Mouse (Mus musculus) CH12.LX (cell line): ENCODE results near the gene L3mbtl1. TPM values are rescaled to one million over a fixed set of nuclear protein-coding genes. Genes with fewer than 3 reads are reported as not detected.

Source experiments
- DNase-seq: peaks from one replicate; pipeline ENCODE4 v3.0.0-alpha.2; 2013; ENCODE audit errors: extremely low read depth
- H3K27ac ChIP-seq: 2 replicates; pipeline ENCODE4 v1.5.1; 2012; ENCODE audit warnings: low read depth, mild to moderate bottlenecking, control low read depth, moderate library complexity; ENCODE audit not compliant: insufficient read depth
- H3K27me3 ChIP-seq: replicated peaks from 2 replicates; pipeline ENCODE3; 2012; ENCODE audit warnings: inconsistent platforms
- H3K36me3 ChIP-seq, 2 experiments: replicated peaks in 1 of 2; 2 replicates each; pipeline versions ENCODE3 to v1.6.1; 2012; ENCODE audit warnings: inconsistent platforms in 1 of 2, low read length in 1 of 2, mild to moderate bottlenecking in 1 of 2, mixed read lengths in 1 of 2, moderate library complexity in 1 of 2; ENCODE audit not compliant: control insufficient read depth in 1 of 2, insufficient read depth in 1 of 2
- H3K4me1 ChIP-seq, 2 experiments: 2 replicates each; pipeline ENCODE4 v1.6.1; 2012; ENCODE audit warnings: inconsistent platforms in 1 of 2, moderate library complexity in 1 of 2; ENCODE audit not compliant: insufficient read depth in 2 of 2, control insufficient read depth in 1 of 2
- H3K4me2 ChIP-seq: 2 replicates; pipeline ENCODE4 v1.6.1; 2012; ENCODE audit warnings: low read depth, mild to moderate bottlenecking, control low read depth; ENCODE audit not compliant: poor library complexity, insufficient read depth, severe bottlenecking
- H3K4me3 ChIP-seq, 3 experiments: fragments of 150-350 bp in 1 of 3; sonication (generic) in 1 of 3; replicated peaks in 1 of 3; 2 replicates each; pipeline versions ENCODE3 to v1.5.1; 2011 to 2012; ENCODE audit warnings: low read depth in 2 of 3, low read length in 2 of 3, mild to moderate bottlenecking in 2 of 3, moderate library complexity in 2 of 3, control low read depth in 1 of 3, improper control_type of control experiment in 1 of 3, inconsistent platforms in 1 of 3, mixed read lengths in 1 of 3; ENCODE audit not compliant: poor library complexity in 1 of 3
- H3K79me2 ChIP-seq: replicated peaks from 2 replicates; pipeline ENCODE4 v1.6.1; 2012; ENCODE audit warnings: mild to moderate bottlenecking, moderate library complexity; ENCODE audit not compliant: control insufficient read depth, poor library complexity, insufficient read depth, severe bottlenecking; ENCODE audit errors: extremely low read depth
- H3K9ac ChIP-seq: 2 replicates; pipeline ENCODE4 v1.6.1; 2012; ENCODE audit warnings: low read depth, mild to moderate bottlenecking, control low read depth, moderate library complexity; ENCODE audit not compliant: insufficient read depth
- H3K9me3 ChIP-seq: replicated peaks from 2 replicates; pipeline ENCODE3; 2012; ENCODE audit warnings: low read length, inconsistent platforms, mixed read lengths
- BHLHE40 ChIP-seq: IDR thresholded peaks from 2 replicates; pipeline ENCODE4 v1.6.1; 2011; ENCODE audit warnings: mild to moderate bottlenecking, low read depth, low read length, improper control_type of control experiment
- CTCF ChIP-seq, 2 experiments: IDR thresholded peaks in 1 of 2; conservative IDR thresholded peaks in 1 of 2; 2 replicates each; pipeline ENCODE4 v1.5.1; 2011 to 2012; ENCODE audit warnings: low read depth in 2 of 2, low read length in 2 of 2, improper control_type of control experiment in 1 of 2, inconsistent platforms in 1 of 2, mild to moderate bottlenecking in 1 of 2, moderate library complexity in 1 of 2
- GABPA ChIP-seq: IDR thresholded peaks from 2 replicates; pipeline ENCODE4 v1.6.1; 2012; ENCODE audit warnings: low read depth, low read length, improper control_type of control experiment, inconsistent platforms; ENCODE audit not compliant: insufficient replicate concordance
- IRF4 ChIP-seq: IDR thresholded peaks from 2 replicates; pipeline ENCODE4 v1.6.1; 2014; ENCODE audit warnings: low read depth, mild to moderate bottlenecking, inconsistent platforms, low read length, improper control_type of control experiment
- JUN ChIP-seq: IDR thresholded peaks from 2 replicates; pipeline ENCODE4 v1.6.1; 2011; ENCODE audit warnings: low read depth, mild to moderate bottlenecking, low read length, improper control_type of control experiment, moderate library complexity; ENCODE audit not compliant: insufficient read depth
- KAT2A ChIP-seq: IDR thresholded peaks from 2 replicates; pipeline ENCODE4 v1.6.1; 2012; ENCODE audit warnings: low read length, improper control_type of control experiment, inconsistent platforms; ENCODE audit not compliant: insufficient replicate concordance
- MAX ChIP-seq: IDR thresholded peaks from 2 replicates; pipeline ENCODE4 v1.6.1; 2011; ENCODE audit warnings: low read length, improper control_type of control experiment
- MAZ ChIP-seq: IDR thresholded peaks from 2 replicates; pipeline ENCODE4 v1.6.1; 2012; ENCODE audit warnings: low read depth, mild to moderate bottlenecking, inconsistent platforms, low read length, improper control_type of control experiment, moderate library complexity
- MEF2A ChIP-seq: IDR thresholded peaks from 2 replicates; pipeline ENCODE4 v1.6.1; 2014; ENCODE audit warnings: low read depth, mild to moderate bottlenecking, inconsistent platforms, low read length, improper control_type of control experiment, borderline replicate concordance
- NELFE ChIP-seq: IDR thresholded peaks from 2 replicates; pipeline ENCODE4 v1.6.1; 2011; ENCODE audit warnings: low read depth, low read length, improper control_type of control experiment
- POLR2A ChIP-seq: IDR thresholded peaks from 2 replicates; pipeline ENCODE4 v1.6.1; 2011; ENCODE audit warnings: low read depth, mild to moderate bottlenecking, improper control_type of control experiment, low read length
- SMC3 ChIP-seq: IDR thresholded peaks from 2 replicates; pipeline ENCODE4 v1.6.1; 2011; ENCODE audit warnings: low read depth, low read length, improper control_type of control experiment
- TCF12 ChIP-seq: IDR thresholded peaks from 2 replicates; pipeline ENCODE4 v1.6.1; 2014; ENCODE audit warnings: low read depth, mild to moderate bottlenecking, inconsistent platforms, low read length, improper control_type of control experiment
- UBTF ChIP-seq: IDR thresholded peaks from 2 replicates; pipeline ENCODE4 v1.6.1; 2012; ENCODE audit warnings: low read depth, mild to moderate bottlenecking, inconsistent platforms, low read length, improper control_type of control experiment, moderate library complexity
- ZC3H11A ChIP-seq: IDR thresholded peaks from 2 replicates; pipeline ENCODE4 v1.6.1; 2012; ENCODE audit warnings: low read depth, mild to moderate bottlenecking, inconsistent platforms, low read length, improper control_type of control experiment
- dilution Hi-C: fragments of 300-500 bp; cut with MboI; formaldehyde crosslinking; loops from 2 replicates; pipeline ENCODE4 v1.14.3; 2020; ENCODE audit warnings: low sequenced_read_pairs; ENCODE audit not compliant: extremely low pct_unique_long_range_greater_than_20kb, extremely low pct_ligation_motif_present
- in situ Hi-C: fragments of 300-500 bp; cut with MboI; formaldehyde crosslinking; loops from 3 replicates; pipeline ENCODE4 v1.14.3; 2019; ENCODE audit warnings: low sequenced_read_pairs, low pct_ligation_motif_present, low pct_unique_long_range_greater_than_20kb, mixed read lengths
- polyA plus RNA-seq: library from polyadenylated mRNA; unstranded; fragments of >175 nt; gene quantifications from 2 replicates; pipeline ENCODE4 v1.2.1, GENCODE M21; 2012; ENCODE audit warnings: low read depth; ENCODE audit not compliant: insufficient read length
- total RNA-seq, 2 experiments: library from RNA; depleted of rRNA; stranded (reverse); fragments of 300-350 nt in 1 of 2; fragments of >200 nt in 1 of 2; gene quantifications; 2 replicates each; pipeline ENCODE4 v1.2.3; 2012 to 2014

L3mbtl1 gene
- total and polyA plus RNA-seq, 3 experiments, result 0.09 TPM; not detected in 2

- Histone ChIP-seq H3K9me3 (peaks cover 3% of the 10 kb centered on the region), H3K4me2 (peak overlapping the region; percentile 77), H3K4me1 (peaks cover 0 to 3% of the 10 kb centered on the region in 2 experiments; a peak in 1 of 4 replicates), H3K27me3 (peaks cover 91% of the 10 kb centered on the region), H3K9ac (no peak overlapping the region), H3K27ac (no peak overlapping the region), H3K79me2 (no peaks in the 10 kb centered on the region), H3K4me3 (no peak overlapping the region), H3K36me3 (no peaks in the 10 kb centered on the region)
- in situ Hi-C loops, result no loop called here
- dilution Hi-C loops, result no loop called here
- DNase-seq, result no peak
- no peak for TF ChIP-seq JUN
- TF ChIP-seq SMC3, result no peak
- TF ChIP-seq MAZ, result no peak
- TF ChIP-seq CTCF (conservative IDR thresholded peaks at IDR 0.05 in 1 of 2, IDR thresholded peaks at IDR 0.05 in 1 of 2; ENCODE audit: low read depth in 2 of 2, low read length in 2 of 2), result no peak
- no peak for TF ChIP-seq UBTF
- no peak for TF ChIP-seq KAT2A
- TF ChIP-seq IRF4, result no peak
Measured at GRCm38 (mm10) chr2:162988235-162988634, 45.0 kb downstream of the L3mbtl1 start.

- DNase-seq, result no peak
- dilution Hi-C loops (no loop called here), in situ Hi-C loops (loop anchor here (10.0 kb wide), 1 partner anchor 343 kb away; no protein-coding TSS in a partner anchor)
- Histone ChIP-seq H3K4me3 (no peak overlapping the region), H3K27ac (no peak overlapping the region), H3K9ac (no peak overlapping the region), H3K4me1 (peaks cover 0 to 3% of the 10 kb centered on the region in 2 experiments; a peak in 1 of 4 replicates), H3K9me3 (no peaks in the 10 kb centered on the region), H3K36me3 (no peaks in the 10 kb centered on the region), H3K79me2 (no peaks in the 10 kb centered on the region), H3K27me3 (peaks cover 87% of the 10 kb centered on the region), H3K4me2 (no peak overlapping the region)
- TF ChIP-seq SMC3, result no peak
- no peak for TF ChIP-seq MAX
- TF ChIP-seq TCF12, result no peak
- TF ChIP-seq NELFE, result no peak
- TF ChIP-seq MEF2A, result no peak
- no peak for TF ChIP-seq ZC3H11A
- no peak for TF ChIP-seq POLR2A
- TF ChIP-seq BHLHE40, result no peak
- TF ChIP-seq GABPA, result no peak
Measured at GRCm38 (mm10) chr2:162991394-162992083, 48.3 kb downstream of the L3mbtl1 start.
